Mouse (Mus musculus): ENCODE data around the gene Rbfox3. TPM values are rescaled to one million over a fixed set of nuclear protein-coding genes. Genes with fewer than 3 reads are reported as not detected.
A peak's percentile ranks its signal among the peaks of the same experiment; 100 is the strongest.

The Rbfox3 gene
- polyA plus RNA-seq, 1 experiment from 2014 or later, result 6.9 TPM

DNA sequence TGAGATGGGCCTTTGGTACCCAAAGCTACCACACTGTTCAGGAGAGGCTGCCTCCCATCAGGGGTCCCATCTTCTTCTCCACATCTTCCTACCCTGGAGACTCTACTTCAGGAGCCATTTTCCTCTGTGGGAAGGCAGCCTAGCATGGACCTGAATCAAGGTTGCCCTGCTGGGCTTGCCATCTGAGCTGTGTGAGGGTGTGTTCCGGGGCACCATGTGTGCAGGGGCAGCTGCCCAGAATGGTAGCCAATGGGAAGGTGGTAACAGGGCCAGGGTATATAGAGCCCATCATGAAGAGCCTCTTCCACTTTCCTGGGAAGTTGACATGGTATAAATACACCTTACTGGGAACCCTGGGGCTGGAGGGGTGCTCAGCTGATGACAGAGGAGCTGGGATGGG is 281.7 kb downstream of the Rbfox3 start:
- no peak overlapping the region for H3K4me2 ChIP-seq (ENCODE audit: low read depth, low read length, severe bottlenecking)
- no peaks in the 10 kb centered on the region for H3K36me3 ChIP-seq (ENCODE audit: control insufficient read depth, insufficient read depth, low read length)
- H3K4me1 ChIP-seq (replicated peaks; ENCODE audit: control insufficient read depth, insufficient read depth, low read length), result no peaks in the 10 kb centered on the region; the same call in 1 of the 2 replicates
- 90% methylated on average over 1 of the region's 1 CpGs for WGBS
- ATAC-seq (replicated peaks; ENCODE audit: low FRiP score), result no peak
- H3K4me3 ChIP-seq (ENCODE audit: low read depth, low read length), result no peak overlapping the region
- H3K27me3 ChIP-seq (ENCODE audit: control insufficient read depth, insufficient read depth, low read length), result no peaks in the 10 kb centered on the region
- no peaks in the 10 kb centered on the region for H3K9me3 ChIP-seq (ENCODE audit: control insufficient read depth, low read length)
- DNase-seq (ENCODE audit: low spot score), result no peak
- H3K9ac ChIP-seq (ENCODE audit: low read length), result no peak overlapping the region
- H3K27ac ChIP-seq (ENCODE audit: low read depth, low read length), result no peak overlapping the region

DNA sequence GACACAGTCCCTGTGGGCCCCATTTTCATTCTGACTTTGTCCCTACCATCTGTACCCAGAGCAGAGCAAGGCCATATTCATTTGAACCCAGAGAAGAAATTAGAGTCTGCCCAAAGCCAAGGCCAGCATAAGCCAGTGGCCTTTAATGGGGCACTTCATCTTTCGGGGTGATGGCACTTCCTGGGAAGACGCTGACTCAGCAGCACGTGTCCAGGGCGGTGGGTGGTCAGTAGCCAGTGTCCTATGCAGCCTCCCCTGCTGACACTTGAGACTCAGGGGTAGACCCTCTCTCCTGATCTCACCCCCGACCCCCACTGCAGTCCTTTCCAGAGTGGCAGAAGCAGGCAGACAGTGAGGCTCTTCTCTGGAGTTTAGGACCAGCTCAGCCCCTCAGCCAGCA is 283.9 kb downstream of the Rbfox3 start:
- 76% methylated on average over 5 of the region's 5 CpGs for WGBS
- no peak for DNase-seq (ENCODE audit: low spot score)
- H3K4me2 ChIP-seq (ENCODE audit: low read depth, low read length, severe bottlenecking), result no peak overlapping the region

DNA sequence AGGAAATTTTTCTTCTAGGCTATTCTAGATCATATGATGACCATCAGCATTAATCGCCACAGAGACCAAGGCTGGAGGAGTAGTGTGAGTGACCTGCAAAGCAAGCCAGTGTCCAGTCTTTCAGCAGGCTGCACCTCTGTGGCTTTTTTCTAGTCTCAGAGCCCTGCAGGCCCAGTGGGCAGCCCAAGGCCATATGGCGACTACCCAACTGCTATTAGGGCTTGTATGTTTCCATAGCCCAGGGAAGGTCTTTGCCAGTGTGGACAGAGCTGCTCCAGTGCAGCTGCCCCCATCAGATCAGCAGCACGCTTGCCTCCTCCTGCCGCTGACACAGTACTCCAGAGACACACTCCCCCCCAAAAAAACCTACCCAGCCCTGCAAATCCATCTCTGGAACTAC is 290.5 kb downstream of the Rbfox3 start:
- H3K27ac ChIP-seq (ENCODE audit: low read depth, low read length), result no peak overlapping the region
- 80% methylated on average over 4 of the region's 4 CpGs for WGBS
- no peaks in the 10 kb centered on the region for H3K9me3 ChIP-seq (ENCODE audit: control insufficient read depth, low read length)
- no peaks in the 10 kb centered on the region for H3K4me1 ChIP-seq (replicated peaks; ENCODE audit: control insufficient read depth, insufficient read depth, low read length)
- no peaks in the 10 kb centered on the region for H3K27me3 ChIP-seq (ENCODE audit: control insufficient read depth, insufficient read depth, low read length)
- H3K36me3 ChIP-seq (ENCODE audit: control insufficient read depth, insufficient read depth, low read length), result no peaks in the 10 kb centered on the region
- no peak for DNase-seq (ENCODE audit: low spot score)
- H3K9ac ChIP-seq (ENCODE audit: low read length), result no peak overlapping the region
- ATAC-seq (replicated peaks; ENCODE audit: low FRiP score), result no peak
- no peak overlapping the region for H3K4me2 ChIP-seq (ENCODE audit: low read depth, low read length, severe bottlenecking)
- no peak overlapping the region for H3K4me3 ChIP-seq (ENCODE audit: low read depth, low read length)

More for the DNA sequence above, 283.9 kb downstream of the Rbfox3 start:
- no peak for ATAC-seq (replicated peaks; ENCODE audit: low FRiP score)
- H3K4me1 ChIP-seq (replicated peaks; ENCODE audit: control insufficient read depth, insufficient read depth, low read length), result no peaks in the 10 kb centered on the region; the same call in 1 of the 2 replicates
- no peak overlapping the region for H3K9ac ChIP-seq (ENCODE audit: low read length)
- no peak overlapping the region for H3K27ac ChIP-seq (ENCODE audit: low read depth, low read length)
- H3K4me3 ChIP-seq (ENCODE audit: low read depth, low read length), result no peak overlapping the region
- no peaks in the 10 kb centered on the region for H3K9me3 ChIP-seq (ENCODE audit: control insufficient read depth, low read length)
- H3K27me3 ChIP-seq (ENCODE audit: control insufficient read depth, insufficient read depth, low read length), result no peaks in the 10 kb centered on the region
- H3K36me3 ChIP-seq (ENCODE audit: control insufficient read depth, insufficient read depth, low read length), result no peaks in the 10 kb centered on the region

DNA sequence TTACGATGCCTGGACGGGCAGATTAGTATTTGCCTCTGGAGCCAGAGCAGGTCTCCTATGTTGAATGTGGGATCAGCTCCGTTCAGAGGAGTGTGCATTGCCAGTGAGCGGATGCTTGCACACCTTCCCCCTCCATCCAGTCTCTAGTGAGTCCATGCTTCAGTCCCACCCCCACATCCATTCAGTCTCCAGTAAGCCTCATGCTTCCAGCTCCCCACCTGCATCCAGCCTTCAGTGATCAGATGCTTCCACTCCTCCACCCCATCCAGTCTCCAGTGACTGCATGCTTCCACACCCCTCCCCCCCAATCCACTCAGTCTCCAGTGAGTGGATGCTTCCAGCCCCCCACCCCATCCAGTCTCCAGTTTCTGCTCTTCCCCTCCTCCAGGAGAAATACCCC is 297.3 kb downstream of the Rbfox3 start:
- no peak overlapping the region for H3K9ac ChIP-seq (ENCODE audit: low read length)
- ATAC-seq (replicated peaks; ENCODE audit: low FRiP score) (no peak), DNase-seq (ENCODE audit: low spot score) (no peak)
- H3K27ac ChIP-seq (ENCODE audit: low read depth, low read length), result no peak overlapping the region
- no peaks in the 10 kb centered on the region for H3K36me3 ChIP-seq (ENCODE audit: control insufficient read depth, insufficient read depth, low read length)
- peaks cover under 1% of the 10 kb centered on the region; the same call in 1 of the 2 replicates for H3K27me3 ChIP-seq (ENCODE audit: control insufficient read depth, insufficient read depth, low read length)
- 89% methylated on average over 4 of the region's 4 CpGs for WGBS
- H3K4me2 ChIP-seq (ENCODE audit: low read depth, low read length, severe bottlenecking), result no peak overlapping the region
- no peak overlapping the region for H3K4me3 ChIP-seq (ENCODE audit: low read depth, low read length)
- H3K9me3 ChIP-seq (ENCODE audit: control insufficient read depth, low read length), result no peaks in the 10 kb centered on the region
- H3K4me1 ChIP-seq (replicated peaks; ENCODE audit: control insufficient read depth, insufficient read depth, low read length), result no peaks in the 10 kb centered on the region

DNA sequence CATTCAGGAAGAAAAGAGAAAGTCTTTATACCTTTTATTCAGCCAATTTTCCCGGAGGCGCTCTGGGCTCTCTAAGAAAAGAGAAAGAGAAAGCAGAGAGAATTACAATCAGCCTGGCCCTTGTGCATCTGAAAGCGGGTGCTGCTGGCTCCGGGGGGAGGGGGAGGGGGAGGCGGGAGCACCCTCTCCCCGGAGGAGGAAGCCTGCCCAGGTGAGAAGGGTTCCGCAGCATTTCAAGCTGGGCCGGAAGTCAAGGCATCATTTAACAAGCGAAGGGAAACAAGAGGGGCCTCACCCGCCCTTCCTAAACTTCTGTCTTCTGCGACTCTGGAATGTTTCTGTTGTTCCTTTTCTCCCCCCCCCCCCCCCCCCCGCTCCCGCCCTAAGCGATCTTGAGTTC is 301.3 kb downstream of the Rbfox3 start:
- Histone ChIP-seq H3K4me1 (replicated peaks; ENCODE audit: control insufficient read depth, insufficient read depth, low read length) (no peaks in the 10 kb centered on the region), H3K36me3 (ENCODE audit: control insufficient read depth, insufficient read depth, low read length) (no peaks in the 10 kb centered on the region), H3K9ac (ENCODE audit: low read length) (no peak overlapping the region), H3K27me3 (ENCODE audit: control insufficient read depth, insufficient read depth, low read length) (peaks cover 2% of the 10 kb centered on the region; the same call in 1 of the 2 replicates), H3K4me2 (ENCODE audit: low read depth, low read length, severe bottlenecking) (peak overlapping the region; percentile 40), H3K4me3 (ENCODE audit: low read depth, low read length) (no peak overlapping the region), H3K27ac (ENCODE audit: low read depth, low read length) (no peak overlapping the region), H3K9me3 (ENCODE audit: control insufficient read depth, low read length) (no peaks in the 10 kb centered on the region)
- ATAC-seq (replicated peaks; ENCODE audit: low FRiP score) (no peak), DNase-seq (ENCODE audit: low spot score) (no peak)
- 2% methylated on average over 13 of the region's 14 CpGs for WGBS

DNA sequence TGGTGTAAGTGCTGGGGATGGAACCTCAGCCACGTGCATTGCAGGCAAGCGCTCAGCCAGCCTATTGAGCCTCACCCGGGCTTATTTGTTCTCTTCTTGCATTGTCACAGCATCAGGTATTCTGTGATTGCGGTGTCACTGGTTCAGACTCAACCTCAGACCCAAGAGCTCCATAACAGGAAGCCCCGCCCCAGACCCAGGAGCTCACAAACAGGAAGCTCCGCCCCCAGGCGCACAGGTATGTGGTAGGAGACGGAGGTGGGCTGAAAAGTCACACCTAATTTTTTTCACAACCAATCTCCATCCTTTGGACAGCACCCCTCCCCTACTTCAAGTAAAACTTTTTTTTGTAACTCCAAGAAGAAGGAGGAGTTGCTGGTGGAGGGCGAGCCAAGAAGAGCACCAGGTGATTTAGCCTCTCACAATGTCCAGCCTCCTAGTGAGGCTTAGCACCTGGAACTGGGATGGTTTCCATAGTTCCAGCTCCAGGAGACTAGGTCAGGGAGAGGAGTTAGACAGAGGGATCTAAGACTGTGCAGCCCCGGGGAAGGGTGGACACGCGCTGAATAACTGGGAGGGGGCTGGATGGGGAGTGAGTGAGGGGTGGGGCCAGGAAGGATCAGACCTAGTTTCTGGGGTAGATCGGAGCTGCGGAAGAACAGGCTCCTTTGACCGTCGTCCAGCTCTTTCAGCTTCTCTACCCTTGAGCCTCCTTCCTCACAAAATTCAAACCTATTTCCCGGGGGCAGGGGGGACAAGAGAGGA is 302.0 kb downstream of the Rbfox3 start:
- ATAC-seq (replicated peaks; ENCODE audit: low FRiP score) (no peak), DNase-seq (ENCODE audit: low spot score) (no peak)
- Histone ChIP-seq H3K4me1 (replicated peaks; ENCODE audit: control insufficient read depth, insufficient read depth, low read length) (no peaks in the 10 kb centered on the region), H3K4me3 (ENCODE audit: low read depth, low read length) (no peak overlapping the region), H3K27me3 (ENCODE audit: control insufficient read depth, insufficient read depth, low read length) (peaks cover 2% of the 10 kb centered on the region; the same call in 1 of the 2 replicates), H3K36me3 (ENCODE audit: control insufficient read depth, insufficient read depth, low read length) (no peaks in the 10 kb centered on the region), H3K4me2 (ENCODE audit: low read depth, low read length, severe bottlenecking) (peak overlapping the region; percentile 40; the same call in 1 of the 2 replicates), H3K9me3 (ENCODE audit: control insufficient read depth, low read length) (no peaks in the 10 kb centered on the region), H3K9ac (ENCODE audit: low read length) (no peak overlapping the region), H3K27ac (ENCODE audit: low read depth, low read length) (no peak overlapping the region)
- WGBS, result 8% methylated on average over 17 of the region's 17 CpGs

DNA sequence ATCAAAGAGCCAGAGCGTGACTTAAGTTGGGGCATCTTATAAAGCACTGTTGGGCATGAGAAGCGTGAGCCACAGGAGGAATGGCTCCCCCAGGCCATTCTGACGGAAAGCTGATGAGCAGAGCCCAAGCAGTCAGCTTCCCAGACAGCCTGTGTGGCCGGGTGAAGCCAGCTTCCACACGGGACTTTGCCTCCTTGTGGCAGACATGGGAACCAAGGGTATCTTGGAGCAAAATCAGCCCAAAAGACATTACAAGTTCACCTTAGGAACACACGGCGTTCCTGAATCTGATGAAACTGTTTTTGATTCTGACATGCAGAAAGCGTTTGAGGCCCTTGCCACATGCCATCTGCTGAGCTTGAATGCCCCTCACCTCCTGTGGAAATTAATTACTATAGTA is 303.5 kb downstream of the Rbfox3 start:
- no peaks in the 10 kb centered on the region for H3K4me1 ChIP-seq (replicated peaks; ENCODE audit: control insufficient read depth, insufficient read depth, low read length)
- no peak overlapping the region for H3K4me3 ChIP-seq (ENCODE audit: low read depth, low read length)
- WGBS, result 66% methylated on average over 8 of the region's 8 CpGs
- H3K9me3 ChIP-seq (ENCODE audit: control insufficient read depth, low read length), result no peaks in the 10 kb centered on the region
- no peak overlapping the region for H3K27ac ChIP-seq (ENCODE audit: low read depth, low read length)
- H3K36me3 ChIP-seq (ENCODE audit: control insufficient read depth, insufficient read depth, low read length), result no peaks in the 10 kb centered on the region
- no peak overlapping the region for H3K4me2 ChIP-seq (ENCODE audit: low read depth, low read length, severe bottlenecking)
- DNase-seq (ENCODE audit: low spot score) (no peak), ATAC-seq (replicated peaks; ENCODE audit: low FRiP score) (no peak)
- H3K9ac ChIP-seq (ENCODE audit: low read length), result no peak overlapping the region
- H3K27me3 ChIP-seq (ENCODE audit: control insufficient read depth, insufficient read depth, low read length), result peaks cover 2% of the 10 kb centered on the region; the same call in 1 of the 2 replicates

DNA sequence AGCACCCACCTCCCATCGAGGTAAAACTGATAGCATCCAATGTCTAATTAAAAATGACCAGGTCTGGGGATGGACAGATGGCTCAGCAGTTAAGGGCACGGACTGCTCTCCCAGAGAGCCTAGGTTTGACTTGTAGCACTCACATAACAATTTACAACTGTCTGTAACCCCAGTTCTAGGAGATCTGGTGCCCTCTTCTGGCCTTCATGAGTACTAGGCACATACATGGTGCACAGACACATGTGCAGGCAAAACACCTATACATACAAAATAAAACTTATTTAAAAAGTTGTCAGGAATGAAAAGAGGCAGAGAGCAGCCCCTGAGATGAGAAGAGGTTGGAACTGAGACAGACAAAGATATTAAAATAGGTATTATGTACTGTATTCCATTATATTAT is 305.8 kb downstream of the Rbfox3 start:
- no peak for DNase-seq (ENCODE audit: low spot score)
- peaks cover 2% of the 10 kb centered on the region; the same call in 1 of the 2 replicates for H3K27me3 ChIP-seq (ENCODE audit: control insufficient read depth, insufficient read depth, low read length)
- no peaks in the 10 kb centered on the region for H3K9me3 ChIP-seq (ENCODE audit: control insufficient read depth, low read length)
- no peaks in the 10 kb centered on the region for H3K4me1 ChIP-seq (replicated peaks; ENCODE audit: control insufficient read depth, insufficient read depth, low read length)
- no peak for ATAC-seq (replicated peaks; ENCODE audit: low FRiP score)
- 84% methylated on average over 2 of the region's 2 CpGs for WGBS
- no peak overlapping the region for H3K4me3 ChIP-seq (ENCODE audit: low read depth, low read length)
- H3K36me3 ChIP-seq (ENCODE audit: control insufficient read depth, insufficient read depth, low read length), result no peaks in the 10 kb centered on the region
- H3K27ac ChIP-seq (ENCODE audit: low read depth, low read length), result no peak overlapping the region
- H3K4me2 ChIP-seq (ENCODE audit: low read depth, low read length, severe bottlenecking), result no peak overlapping the region
- no peak overlapping the region for H3K9ac ChIP-seq (ENCODE audit: low read length)

DNA sequence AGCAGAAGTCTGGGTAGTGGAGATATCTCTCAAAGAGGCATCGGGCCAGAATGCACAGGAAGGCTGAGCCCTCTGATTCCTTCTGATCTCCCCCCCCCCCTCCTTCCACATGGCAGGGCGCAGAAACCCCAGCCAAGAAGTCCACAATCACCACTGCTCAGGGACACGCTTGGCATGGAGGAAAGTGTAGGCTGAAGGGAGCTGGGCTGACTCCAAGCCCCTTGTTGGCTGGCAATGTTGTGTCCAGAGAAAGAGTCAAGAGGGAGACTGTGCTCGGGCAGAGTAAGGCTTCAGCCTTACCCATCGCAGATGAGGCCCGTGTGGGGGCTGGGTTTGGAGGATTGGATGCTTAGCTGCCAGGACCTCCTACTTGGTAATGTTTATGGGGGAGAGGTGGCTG is 307.2 kb downstream of the Rbfox3 start:
- Histone ChIP-seq H3K4me2 (ENCODE audit: low read depth, low read length, severe bottlenecking) (no peak overlapping the region), H3K4me1 (replicated peaks; ENCODE audit: control insufficient read depth, insufficient read depth, low read length) (no peaks in the 10 kb centered on the region), H3K9ac (ENCODE audit: low read length) (no peak overlapping the region), H3K4me3 (ENCODE audit: low read depth, low read length) (no peak overlapping the region), H3K9me3 (ENCODE audit: control insufficient read depth, low read length) (no peaks in the 10 kb centered on the region), H3K36me3 (ENCODE audit: control insufficient read depth, insufficient read depth, low read length) (no peaks in the 10 kb centered on the region), H3K27me3 (ENCODE audit: control insufficient read depth, insufficient read depth, low read length) (peaks cover 2% of the 10 kb centered on the region; the same call in 1 of the 2 replicates), H3K27ac (ENCODE audit: low read depth, low read length) (no peak overlapping the region)
- ATAC-seq (replicated peaks; ENCODE audit: low FRiP score) (no peak), DNase-seq (ENCODE audit: low spot score) (no peak)
- WGBS, result 77% methylated on average over 6 of the region's 6 CpGs

Data from forebrain, embryonic 11.5 days (tissue).